Mouse (Mus musculus) kidney, postnatal 10 days (tissue): ENCODE data around the gene Ermard.

ENCODE experiments used
- DNase-seq: peaks from one replicate; pipeline ENCODE4 v3.0.0; 2021; ENCODE audit warnings: mixed read lengths

Ermard gene

GRCm38 (mm10) chr17:15129630-15130287 lies 88.8 kb downstream of the Ermard start:
- no peak for DNase-seq

- no peak for DNase-seq
These were observed 89.3 kb downstream of the Ermard start for GRCm38 (mm10) chr17:15130288-15130656.

DNA sequence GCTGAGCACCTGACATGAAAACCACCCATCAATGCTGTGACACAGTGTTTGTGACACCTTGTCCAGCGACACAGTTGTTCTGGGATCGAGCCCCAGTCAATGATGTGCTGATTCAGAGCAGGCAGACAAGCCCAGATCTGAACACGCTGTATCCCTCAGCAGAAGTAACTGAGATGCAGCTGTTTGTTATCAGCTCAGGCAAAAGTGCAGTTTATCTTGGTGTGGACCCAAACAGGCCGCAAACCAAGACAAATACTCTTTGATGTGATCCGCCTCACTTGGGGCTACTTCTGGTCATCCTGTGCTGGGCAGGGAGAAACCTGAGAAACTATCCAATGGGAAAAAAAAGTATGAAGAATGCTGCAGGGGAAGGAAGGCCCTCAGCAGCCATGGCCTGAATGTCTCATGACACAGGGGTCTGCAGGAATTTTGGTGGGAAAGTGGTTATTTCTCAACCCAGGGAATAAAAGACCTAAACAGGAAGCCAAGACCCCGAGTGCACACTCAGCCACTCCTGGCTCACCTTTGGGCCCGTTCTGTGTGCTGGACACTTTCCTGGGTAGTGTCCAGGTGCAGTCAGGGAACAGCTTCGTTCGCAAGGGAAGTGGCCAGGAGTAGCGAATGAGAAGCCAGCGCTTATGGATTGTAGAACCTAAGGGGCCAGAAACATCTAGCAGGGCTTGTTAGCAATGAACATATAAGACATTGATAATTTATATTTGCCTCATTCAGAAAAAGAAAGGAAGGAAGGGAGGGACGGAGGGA lies 94.1 kb downstream of the Ermard start:
- DNase-seq, result peak; percentile 21

GRCm38 (mm10) chr17:15137443-15137842 lies 96.4 kb downstream of the Ermard start:
- DNase-seq, result peak; percentile 55
